Mouse (Mus musculus): ENCODE results near the gene B3galt6. TPM values are rescaled to one million over a fixed set of nuclear protein-coding genes. Genes with fewer than 3 reads are reported as not detected.

The B3galt6 gene
- total RNA-seq, 2 experiments from 2014 or later: 10.5 to 11.4 TPM

GRCm38 (mm10) chr4:155991908-155992230 lies 580 bp downstream of the B3galt6 start:
- ATAC-seq (replicated peaks; ENCODE audit: poor library complexity): no peak

GRCm38 (mm10) chr4:155991211-155991907 lies 1.1 kb downstream of the B3galt6 start:
- peak; percentile 43 for ATAC-seq (replicated peaks; ENCODE audit: poor library complexity)

- no peak for ATAC-seq (replicated peaks; ENCODE audit: poor library complexity)
Measured at GRCm38 (mm10) chr4:155983788-155984187, 8.7 kb downstream of the B3galt6 start.

GRCm38 (mm10) chr4:155981436-155982082 lies 10.9 kb downstream of the B3galt6 start:
- peak; percentile 60 for ATAC-seq (replicated peaks; ENCODE audit: poor library complexity)

GRCm38 (mm10) chr4:155973239-155973638 lies 19.2 kb downstream of the B3galt6 start:
- ATAC-seq (replicated peaks; ENCODE audit: poor library complexity): peak; percentile 58

GRCm38 (mm10) chr4:155972651-155973050 lies 19.8 kb downstream of the B3galt6 start:
- ATAC-seq (replicated peaks; ENCODE audit: poor library complexity): no peak

- ATAC-seq (replicated peaks; ENCODE audit: poor library complexity): peak; percentile 56
Measured at GRCm38 (mm10) chr4:155970286-155970685, 22.2 kb downstream of the B3galt6 start.

- peak; percentile 28 for ATAC-seq (replicated peaks; ENCODE audit: poor library complexity)
Measured at GRCm38 (mm10) chr4:155969043-155969653, 23.3 kb downstream of the B3galt6 start.

- ATAC-seq (replicated peaks; ENCODE audit: poor library complexity): no peak
Measured at GRCm38 (mm10) chr4:155964396-155964795, 28.1 kb downstream of the B3galt6 start.

GRCm38 (mm10) chr4:155963106-155963505 lies 29.3 kb downstream of the B3galt6 start:
- ATAC-seq (replicated peaks; ENCODE audit: poor library complexity): peak; percentile 4

GRCm38 (mm10) chr4:155962167-155962971 lies 30.1 kb downstream of the B3galt6 start, which contains the start of gene C1qtnf12:
Gene C1qtnf12 (plus strand): TSS chr4:155962318.
- ATAC-seq (replicated peaks; ENCODE audit: poor library complexity): peak; percentile 72

GRCm38 (mm10) chr4:155959275-155959674 lies 33.2 kb downstream of the B3galt6 start:
- ATAC-seq (replicated peaks; ENCODE audit: poor library complexity): peak; percentile 69

- ATAC-seq (replicated peaks; ENCODE audit: poor library complexity): no peak
Measured at GRCm38 (mm10) chr4:155955491-155955890, 37.0 kb downstream of the B3galt6 start.

GRCm38 (mm10) chr4:155947094-155947493 lies 45.4 kb downstream of the B3galt6 start:
- no peak for ATAC-seq (replicated peaks; ENCODE audit: poor library complexity)

- peak; percentile 52 for ATAC-seq (replicated peaks; ENCODE audit: poor library complexity)
Measured at GRCm38 (mm10) chr4:155944271-155944670, 48.2 kb downstream of the B3galt6 start.

- peak; percentile 95 for ATAC-seq (replicated peaks; ENCODE audit: poor library complexity)
Measured at GRCm38 (mm10) chr4:155943534-155944249, 48.8 kb downstream of the B3galt6 start, which contains the start of gene Ube2j2. Gene Ube2j2 (plus strand): TSS chr4:155943831.

GRCm38 (mm10) chr4:155943049-155943452 lies 49.4 kb downstream of the B3galt6 start:
- peak; percentile 19 for ATAC-seq (replicated peaks; ENCODE audit: poor library complexity)

All from megakaryocyte progenitor cell, adult 5-6 weeks (primary cell).